Mouse (Mus musculus): Measurements from ENCODE around the gene Bco2.

GRCm38 (mm10) chr9:50554241-50555093 is 514 bp downstream of the Bco2 start, which contains the start of gene Il18:
- no peak for TF ChIP-seq CTCF (conservative IDR thresholded peaks at IDR 0.05; ENCODE audit: insufficient read depth, insufficient read length, low read depth, low read length)
- TF ChIP-seq POLR2A (IDR thresholded peaks at IDR 0.05; ENCODE audit: low read depth, low read length): no peak
